Mouse (Mus musculus) T-helper 2 cell (primary cell): ENCODE measurements around the gene Tbl3.
"Not testable (repeated sequence)": the region's sequence is repeated elsewhere in the genome, so short reads cannot be mapped to it uniquely, and the experiment has no call there.

Experiments used
- in situ Hi-C: fragments of 300-600 bp; cut with MboI, MseI; formaldehyde crosslinking; loops from one replicate; pipeline ENCODE4 v1.15.1; 2025; ENCODE audit warnings: high pct_unique_total_duplicates

Gene Tbl3

DNA sequence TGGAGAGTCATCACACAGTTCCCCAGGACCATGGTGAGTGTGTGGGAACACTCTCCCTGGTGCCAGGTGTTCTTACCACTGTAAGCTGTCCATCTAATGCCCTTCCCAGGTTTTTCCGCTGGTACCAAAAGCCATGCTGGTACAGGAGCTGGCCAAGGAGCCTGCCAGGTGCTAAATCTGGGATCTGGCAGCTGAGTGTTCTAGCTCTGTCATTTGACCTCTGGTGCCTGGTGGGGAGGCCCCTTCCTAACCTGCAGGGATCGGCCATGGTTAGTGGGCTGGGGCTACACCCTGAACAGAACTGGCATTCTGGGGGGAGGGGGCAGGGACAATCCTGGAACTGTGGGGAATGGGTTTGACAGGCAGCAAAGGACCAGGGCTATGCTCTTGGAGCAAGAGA lies 20.2 kb upstream of the Tbl3 start, which contains the start of gene Rpl3l:
Rpl3l (plus strand) TSS at position 203 of the 400 bp plus-strand sequence.
- in situ Hi-C loops: no loop called here

DNA sequence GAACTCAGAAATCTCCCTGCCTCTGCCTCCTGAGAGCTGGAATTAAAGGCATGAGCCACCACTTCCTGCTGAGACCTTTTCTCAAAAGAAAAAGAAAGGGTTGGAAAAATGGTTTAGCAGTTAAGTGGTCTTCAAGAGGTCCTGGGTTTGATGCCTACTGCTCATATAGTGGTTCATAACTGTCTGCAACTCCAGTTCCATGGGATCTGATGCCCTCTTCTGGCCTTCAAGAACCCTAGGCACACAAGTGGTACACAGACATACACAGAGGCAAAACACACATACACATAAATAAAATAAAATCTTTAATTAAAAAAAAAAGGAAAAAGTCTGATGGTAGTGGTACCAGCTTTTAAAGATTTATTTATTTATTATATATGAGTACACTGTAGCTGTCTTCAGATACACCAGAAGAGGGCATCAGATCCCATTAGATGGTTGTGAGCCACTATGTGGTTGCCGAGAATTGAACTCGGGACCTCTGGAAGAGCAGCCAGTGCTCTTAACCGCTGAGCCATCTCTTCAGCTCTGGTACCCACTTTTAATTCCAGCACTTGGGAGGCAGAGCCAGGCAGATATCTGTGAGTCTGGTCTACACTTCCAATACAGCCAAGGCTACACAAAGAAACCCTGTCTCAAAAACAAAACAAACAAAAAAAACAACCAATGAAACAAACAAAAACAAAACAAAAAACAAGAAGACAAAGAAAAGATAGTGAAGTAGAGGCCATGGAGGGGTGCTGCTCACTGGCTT lies 18.4 kb upstream of the Tbl3 start:
- in situ Hi-C loops: no loop called here

DNA sequence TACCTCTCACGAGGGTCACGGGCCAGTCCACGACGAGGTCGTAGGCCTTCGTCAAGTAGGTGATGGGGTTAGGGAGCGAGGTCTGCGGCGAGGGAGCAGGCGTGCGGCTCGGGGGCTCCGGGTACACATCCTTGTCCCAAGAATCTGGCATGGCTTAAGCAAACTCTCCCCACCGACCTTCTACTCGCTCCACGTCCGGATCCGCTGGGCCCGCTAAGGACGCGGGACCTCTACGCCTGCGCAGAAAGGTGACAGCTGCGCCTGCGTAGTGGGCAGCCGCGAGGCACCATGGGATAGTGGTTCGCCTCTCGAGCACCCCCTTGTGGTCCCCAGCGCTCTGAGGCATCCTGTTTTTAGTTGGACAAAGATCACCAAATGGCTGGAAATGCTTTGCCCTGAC lies 16.7 kb upstream of the Tbl3 start, which contains the start of gene Ndufb10:
Ndufb10 (minus strand) TSS at position 295 of the 400 bp plus-strand sequence.
- in situ Hi-C loops: no loop called here

DNA sequence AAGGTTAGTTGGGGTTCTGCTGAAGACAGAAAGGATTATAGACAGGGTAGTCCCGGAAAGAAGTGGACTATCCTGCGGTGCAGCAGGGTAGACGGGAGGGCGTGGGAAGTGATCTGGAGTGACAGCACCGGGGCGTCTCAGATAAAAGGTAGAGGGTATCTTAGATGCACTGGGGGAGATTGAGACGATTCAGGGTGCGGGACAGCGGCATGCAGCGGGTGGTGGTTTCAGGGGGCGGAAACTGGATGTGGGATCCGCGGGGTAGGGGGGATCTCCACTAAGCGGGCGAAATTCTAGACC lies 16.4 kb upstream of the Tbl3 start:
- in situ Hi-C loops: no loop called here

DNA sequence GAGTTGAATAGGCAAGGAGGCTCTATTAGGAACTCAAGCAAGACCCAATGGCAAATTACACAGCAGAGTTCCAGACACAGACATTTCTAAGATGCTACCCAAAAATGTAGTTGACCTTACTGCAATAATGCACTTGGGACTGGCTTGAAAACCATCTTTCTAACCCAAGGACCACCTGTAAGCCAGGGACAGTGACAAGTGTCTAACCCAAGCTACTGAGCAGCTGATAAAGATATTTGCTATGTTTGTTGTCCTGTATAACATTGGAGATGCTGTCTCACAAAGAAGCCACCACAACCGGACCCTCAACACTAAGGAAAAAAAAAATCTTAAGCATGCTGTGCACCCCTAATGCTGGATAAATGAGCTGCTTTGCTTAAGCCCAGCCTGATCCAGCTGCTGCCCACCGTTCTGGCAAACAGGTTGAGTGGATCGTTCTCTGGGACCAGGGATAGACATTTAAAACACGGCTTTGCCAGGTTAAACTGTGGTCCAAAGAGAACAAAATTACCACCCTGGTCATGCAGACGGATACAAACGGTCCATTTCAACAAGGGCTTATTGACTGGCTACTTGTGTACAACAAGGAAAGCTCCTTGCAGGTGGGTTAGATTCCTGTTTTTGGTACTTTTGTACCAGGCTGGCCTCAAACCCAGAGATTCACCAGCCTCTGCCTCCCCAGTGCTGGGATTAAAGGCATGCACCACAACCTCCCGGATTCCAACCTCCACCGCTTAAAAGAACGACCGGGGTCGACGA lies 15.8 kb upstream of the Tbl3 start:
- in situ Hi-C loops: no loop called here

DNA sequence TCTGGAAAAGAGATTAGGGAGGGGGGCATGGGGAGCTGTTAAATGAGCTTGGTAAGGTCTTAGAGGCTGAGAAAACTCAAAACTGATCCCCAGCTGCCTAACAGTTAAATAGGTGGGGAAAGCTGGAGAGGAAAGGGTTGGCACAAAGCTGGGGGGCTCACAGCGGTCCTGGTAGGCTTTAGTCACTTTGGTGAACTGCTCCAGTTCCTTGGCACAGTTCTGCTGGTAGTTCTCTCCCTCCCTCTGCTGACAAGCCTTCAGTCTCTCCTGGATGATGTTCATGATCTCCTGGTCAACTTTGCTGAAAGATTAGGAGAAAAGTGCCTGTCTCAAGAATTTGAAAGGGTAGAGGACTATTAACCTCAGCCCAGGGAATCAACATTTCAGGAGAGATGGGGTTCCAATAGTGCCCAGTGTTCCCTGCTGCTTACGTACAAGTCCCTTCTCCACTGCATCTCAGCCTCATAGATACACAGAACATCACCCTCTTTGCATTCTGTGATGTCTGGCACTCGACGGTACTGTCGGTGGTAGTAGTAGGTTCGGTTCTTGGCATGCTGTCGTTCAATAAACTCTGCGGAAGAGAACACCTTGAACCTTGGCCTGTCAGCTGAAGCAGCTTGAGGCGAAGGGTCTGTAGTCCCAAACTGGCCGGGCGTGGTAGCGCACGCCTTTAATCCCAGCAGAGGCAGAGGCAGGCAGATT lies 14.9 kb upstream of the Tbl3 start:
- in situ Hi-C loops: no loop called here

DNA sequence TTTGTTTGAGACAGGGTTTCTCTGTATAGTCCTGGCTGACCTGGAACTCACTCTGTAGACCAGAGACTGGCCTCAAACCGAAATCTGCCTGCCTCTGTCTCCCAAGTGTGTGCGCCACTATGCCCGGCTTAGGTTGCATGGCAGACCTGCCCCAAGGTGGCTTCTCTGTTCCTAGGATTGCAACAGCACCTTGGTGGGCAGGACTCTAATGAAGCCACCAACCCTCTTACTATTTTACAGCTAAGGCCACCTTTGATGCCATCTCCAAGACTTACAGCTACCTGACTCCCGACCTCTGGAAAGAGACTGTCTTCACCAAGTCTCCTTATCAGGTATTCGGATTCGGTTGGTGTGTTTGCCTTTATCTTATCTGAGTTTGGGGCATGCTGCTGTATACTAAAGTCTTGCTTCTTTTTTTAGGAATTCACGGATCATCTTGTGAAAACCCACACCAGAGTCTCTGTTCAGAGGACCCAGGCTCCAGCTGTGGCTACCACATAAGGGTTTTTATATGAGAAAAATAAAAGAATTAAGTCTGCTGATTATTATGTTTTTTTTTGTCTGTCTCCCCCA lies 14.0 kb upstream of the Tbl3 start:
- in situ Hi-C loops: not testable (repeated sequence)

DNA sequence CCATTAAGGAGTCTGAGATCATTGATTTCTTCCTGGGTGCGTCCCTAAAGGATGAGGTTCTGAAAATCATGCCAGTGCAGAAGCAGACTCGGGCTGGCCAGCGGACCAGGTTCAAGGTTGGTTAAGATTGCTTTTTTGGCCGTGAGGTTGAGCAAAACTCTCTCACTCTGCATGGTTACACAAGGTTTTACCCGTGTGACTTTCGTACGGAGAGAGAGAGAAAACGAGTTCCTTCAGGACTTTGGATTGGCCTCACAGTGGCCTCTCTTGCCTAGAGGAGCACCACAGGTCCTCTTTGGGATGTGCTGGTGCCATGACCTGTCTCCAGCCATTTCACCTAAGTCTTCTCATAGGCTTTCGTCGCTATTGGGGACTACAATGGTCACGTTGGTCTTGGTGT lies 13.2 kb upstream of the Tbl3 start:
- in situ Hi-C loops: not testable (repeated sequence)

DNA sequence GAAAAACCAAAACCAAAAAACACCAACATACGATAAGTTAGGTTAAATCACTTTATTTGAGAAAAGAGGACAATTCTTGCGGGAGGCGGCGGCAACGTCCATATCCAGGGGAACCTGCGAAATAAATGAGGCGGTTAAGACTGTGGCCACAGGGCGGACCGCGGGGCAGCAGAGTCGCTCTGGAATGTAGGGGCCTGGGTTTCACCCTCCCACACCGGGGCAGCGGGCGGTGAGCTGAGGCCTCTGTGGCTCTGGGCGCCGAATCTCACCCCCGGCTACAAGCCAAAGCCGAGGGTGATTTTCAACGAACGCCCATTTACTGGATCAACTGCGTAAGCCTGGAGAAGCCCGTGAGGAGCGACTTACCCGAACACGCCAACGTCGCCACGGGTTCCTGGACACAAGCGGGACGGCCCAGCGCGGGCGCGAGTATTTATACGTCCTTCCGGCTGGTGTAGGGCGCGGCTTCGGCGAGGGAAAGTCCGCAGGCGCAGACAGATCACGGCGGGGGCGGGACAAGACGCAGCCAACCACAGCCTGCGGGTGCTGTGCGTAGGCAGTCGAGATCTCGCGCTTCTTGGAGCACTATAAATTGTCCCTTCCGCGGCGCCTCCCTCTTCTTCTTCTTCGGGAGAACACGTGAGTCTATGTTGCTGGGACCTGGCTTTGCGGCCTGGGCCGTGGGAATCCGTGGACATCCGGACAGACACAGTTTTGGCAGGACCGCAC lies 12.2 kb upstream of the Tbl3 start:
- in situ Hi-C loops: no loop called here

DNA sequence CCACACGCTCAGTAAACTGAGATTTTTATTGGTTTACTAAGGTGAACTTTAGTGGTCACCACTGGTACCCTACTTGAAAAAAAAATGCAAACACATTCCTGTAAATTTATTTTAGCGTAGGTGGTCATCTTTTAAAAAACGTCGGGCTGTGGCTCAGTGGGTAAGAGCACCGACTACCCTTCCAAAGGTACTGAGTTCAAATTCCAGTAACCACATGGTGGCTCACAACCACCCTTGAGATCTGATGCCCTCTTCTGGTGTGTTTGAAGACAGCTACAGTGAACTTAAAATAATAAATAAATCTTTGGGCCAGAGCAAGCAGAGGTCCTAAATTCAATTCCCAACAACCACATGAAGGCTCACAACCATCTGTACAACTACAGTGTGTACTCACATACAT lies 11.5 kb upstream of the Tbl3 start:
- in situ Hi-C loops: not testable (repeated sequence)

DNA sequence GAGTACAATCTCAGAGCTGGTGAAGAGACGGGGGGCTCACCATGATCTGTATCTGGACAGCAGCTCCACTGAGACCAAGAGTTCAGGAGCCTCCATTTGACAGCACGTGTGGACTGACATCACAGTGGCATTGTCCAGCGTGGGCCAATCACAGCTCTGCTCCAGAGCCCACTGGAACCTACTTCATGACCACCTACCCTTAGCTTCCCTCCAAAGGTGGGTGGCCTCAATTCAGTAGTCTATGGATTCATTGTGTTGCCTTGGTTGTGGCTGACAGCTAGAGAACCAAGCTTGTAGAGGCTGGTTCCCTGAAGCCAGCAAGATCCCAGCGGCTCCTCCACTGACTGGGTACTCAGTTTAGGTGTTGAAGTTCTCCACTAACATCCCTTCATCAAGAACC lies 10.5 kb upstream of the Tbl3 start, which contains the start of the genes Rnf151 and Rps2:
Rnf151 (minus strand) TSS at position 121 of the 400 bp plus-strand sequence.
Rps2 (plus strand) TSS at position 174 of the 400 bp plus-strand sequence.
- in situ Hi-C loops: no loop called here

DNA sequence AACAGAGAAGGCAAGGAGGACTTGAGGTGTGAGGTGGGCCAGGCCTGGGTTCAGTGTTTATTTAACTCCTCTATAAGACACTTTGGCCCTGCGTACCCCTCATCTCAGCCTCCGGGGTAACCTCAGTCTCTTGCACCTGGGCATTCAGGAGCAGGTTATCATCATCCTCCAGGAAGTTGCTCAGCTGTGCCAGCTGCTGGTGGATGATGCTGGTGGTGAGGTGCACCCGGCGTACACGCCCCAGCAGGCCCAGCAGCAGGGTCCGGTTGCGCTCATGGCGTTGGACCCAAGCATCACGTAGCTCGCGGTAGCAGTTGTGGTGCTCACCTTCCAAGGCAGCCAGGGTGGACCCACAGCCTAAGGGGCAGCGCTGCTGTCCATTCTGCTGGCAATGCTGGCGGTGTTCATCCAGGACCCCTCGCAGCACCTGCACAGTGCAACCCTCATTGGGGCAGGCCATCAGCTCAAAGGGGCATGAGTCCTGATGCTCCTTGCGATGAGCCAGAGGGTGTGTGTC lies 8.8 kb upstream of the Tbl3 start:
- in situ Hi-C loops: no loop called here

DNA sequence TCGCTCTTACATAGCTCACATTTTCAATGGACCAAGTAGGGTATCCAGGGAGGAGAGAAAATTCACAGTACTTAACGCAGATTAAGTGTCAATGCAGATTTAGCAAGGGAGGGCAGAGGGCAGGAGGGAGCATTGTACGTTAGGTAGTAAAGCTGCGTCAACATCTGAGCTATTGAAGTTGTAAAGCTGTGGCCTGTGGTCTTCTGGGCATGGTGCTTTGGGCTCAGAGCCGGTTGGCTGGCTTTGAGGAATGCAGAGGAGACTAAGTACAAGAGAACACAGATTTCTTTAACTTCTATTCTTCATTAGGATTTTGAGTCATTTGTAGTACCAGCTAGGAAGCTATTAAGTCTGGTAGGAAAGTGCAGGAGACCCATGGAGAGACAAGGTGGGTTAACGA lies 8.1 kb upstream of the Tbl3 start:
- in situ Hi-C loops: no loop called here

DNA sequence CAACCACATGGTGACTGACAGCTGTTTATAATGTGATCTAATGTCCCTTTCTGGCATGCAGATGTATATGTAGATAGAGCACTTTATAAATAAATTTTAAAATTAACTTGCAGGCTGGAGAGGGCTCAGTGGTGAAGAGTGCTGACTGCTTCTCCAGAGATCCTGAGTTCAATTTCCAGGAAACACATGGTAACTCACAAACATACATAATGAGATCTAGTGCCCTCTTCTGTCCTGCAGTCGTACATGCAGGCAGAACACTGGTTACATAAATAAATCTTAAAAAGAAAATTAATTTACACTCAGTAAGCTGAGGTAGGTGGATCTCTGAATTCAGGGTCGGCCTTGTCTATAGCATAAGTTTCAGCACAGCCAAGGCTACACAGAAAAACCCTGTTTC lies 1.2 kb upstream of the Tbl3 start:
- in situ Hi-C loops: no loop called here

DNA sequence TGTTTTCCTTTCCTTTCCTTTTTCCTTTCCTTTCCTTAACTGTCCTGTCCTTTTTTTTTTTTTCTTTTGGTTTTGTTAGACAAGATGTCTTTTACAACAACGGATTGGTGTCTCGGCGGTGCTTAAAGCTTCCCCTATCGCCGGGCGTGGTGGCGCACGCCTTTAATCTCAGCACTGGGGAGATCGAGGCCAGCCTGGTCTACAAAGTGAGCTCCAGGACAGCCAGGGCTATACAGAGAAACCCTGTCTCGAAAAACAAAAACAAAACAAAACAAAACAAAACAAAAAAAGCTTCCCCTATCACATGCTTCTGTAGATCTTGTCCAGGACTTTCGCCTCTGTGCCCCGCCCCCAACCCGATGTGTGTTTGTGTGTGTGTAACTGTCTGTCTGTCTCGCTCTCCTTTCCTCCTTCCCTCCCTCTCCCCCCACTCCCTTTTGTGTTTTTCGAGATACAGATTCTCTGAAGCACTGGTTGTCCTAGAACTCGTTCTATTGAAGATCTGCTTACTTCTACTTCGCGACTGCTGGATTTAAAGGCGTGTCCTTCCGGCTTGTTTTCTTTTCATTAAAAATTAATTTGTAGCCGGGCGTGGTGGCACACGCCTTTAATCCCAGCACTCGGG lies 453 bp upstream of the Tbl3 start:
- in situ Hi-C loops: no loop called here

DNA sequence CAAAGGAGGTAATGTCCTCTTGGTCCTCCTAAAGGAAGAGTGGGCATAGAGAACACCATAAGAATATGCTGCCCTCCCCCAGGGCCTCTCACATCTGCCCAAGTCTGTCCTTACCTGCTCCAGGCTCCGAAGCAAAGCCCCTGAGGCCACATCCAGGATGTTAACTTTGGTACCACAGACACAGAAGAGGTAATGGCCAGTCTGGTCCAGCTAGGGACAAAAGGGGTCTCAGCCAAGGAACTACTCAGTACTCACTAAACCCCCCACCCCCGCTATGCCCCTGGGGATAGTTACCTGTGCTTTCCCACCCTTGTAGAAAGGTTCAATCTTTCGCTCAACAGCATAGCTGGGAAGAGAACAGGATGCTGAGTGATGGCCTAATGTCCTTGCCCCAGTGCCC lies 1.6 kb downstream of the Tbl3 start:
- in situ Hi-C loops: no loop called here

DNA sequence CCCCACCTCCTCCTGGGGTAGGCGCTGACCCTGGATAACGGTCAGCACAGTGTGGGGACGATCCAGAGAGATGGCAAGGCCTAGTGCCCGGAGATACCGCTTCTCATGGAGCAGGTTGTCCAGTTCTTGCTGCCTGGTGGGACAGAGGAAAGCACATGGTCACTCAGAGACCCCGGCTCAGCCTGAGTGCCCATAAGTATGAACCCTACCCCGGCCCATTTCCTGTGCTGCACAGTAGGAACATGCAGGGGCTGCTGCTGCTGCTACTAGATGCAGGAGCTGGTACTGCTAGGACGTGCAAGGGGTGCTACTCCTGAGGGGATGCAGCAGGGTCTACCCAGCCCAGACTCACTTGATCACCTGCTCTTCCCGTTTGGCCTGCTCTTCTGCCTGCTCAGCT lies 6.2 kb downstream of the Tbl3 start:
- in situ Hi-C loops: no loop called here

DNA sequence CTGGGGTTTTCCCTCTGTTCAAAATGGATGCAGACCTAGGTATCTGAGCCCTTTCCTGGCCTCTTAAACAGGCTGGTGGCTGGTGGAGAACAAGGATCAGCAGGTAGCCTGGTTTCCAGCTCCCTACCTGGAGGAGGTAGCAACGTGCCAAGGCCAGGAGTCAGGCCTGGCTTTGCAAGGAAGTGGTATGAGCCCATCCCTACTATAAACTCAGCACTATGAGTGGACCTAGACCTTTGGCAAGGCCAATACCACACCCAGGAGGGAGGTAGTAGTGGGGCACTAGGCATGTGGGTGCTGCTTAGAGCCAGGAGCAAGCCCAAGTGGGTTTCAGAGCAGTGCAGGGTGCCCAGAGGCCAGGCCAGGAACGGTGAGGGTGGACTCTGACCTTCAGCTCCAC lies 8.0 kb downstream of the Tbl3 start:
- in situ Hi-C loops: no loop called here

DNA sequence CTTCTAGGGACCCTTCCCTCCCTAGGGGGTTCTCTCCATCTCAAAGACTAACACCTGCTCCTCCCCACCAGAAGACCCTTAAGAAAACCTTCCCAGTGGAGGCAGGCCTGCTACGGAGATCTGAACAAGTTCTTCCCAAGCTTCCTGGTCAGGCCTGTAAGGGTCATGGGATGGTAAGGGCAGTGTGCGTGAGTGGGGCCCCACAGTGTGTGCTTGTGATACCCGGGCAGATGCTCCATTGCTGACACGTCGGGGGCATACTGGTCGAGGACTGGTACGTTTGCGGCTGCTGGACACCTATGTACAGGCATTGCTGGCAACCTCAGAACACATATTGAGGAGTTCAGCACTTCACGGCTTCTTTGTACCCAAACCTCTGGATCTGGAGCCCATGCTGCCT lies 8.7 kb downstream of the Tbl3 start:
- in situ Hi-C loops: no loop called here

DNA sequence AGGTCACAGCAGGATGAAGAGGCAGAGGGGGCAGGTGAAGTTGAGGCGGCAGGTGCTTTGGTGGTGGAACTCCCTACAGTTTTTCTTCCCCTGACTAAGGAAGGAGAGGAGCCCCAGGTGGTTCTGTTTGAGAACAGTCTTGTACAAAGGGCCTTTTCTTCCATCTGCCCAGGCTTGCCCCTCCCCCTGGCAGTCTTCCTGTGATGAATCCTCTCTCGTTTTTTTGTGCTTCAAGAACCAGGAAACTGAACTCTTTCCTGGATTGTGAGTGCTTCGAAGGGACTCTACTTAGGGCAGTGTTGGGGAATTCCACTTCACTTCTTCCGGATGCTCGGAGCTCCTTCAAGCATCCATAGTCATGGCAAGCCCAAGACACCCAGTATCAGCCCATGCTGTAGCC lies 9.5 kb downstream of the Tbl3 start:
- in situ Hi-C loops: no loop called here
